Mouse (Mus musculus) lung, adult 2 months (tissue): ENCODE measurements at regions not wholly inside any gene's neighbourhood (a gene's known extent, or its start where the extent isn't known, plus 50 kb on each side); places are given as distances from the start of the nearest gene placed in this dataset.

Experiments used
- DNase-seq: peaks from one replicate; pipeline ENCODE4 v3.0.0; 2022
- H3K4me1 ChIP-seq: fragments of 200-500 bp; 2 replicates; pipeline ENCODE4 v1.6.1; 2011; ENCODE audit warnings: low read length; ENCODE audit not compliant: control insufficient read depth, insufficient read depth
- H3K4me3 ChIP-seq: fragments of 200-500 bp; replicated peaks from 2 replicates; pipeline ENCODE3; 2011; ENCODE audit warnings: low read depth, mild to moderate bottlenecking, control low read depth, low read length; ENCODE audit errors: extremely low read depth
- CTCF ChIP-seq: fragments of 200-500 bp; IDR thresholded peaks from 2 replicates; pipeline ENCODE4 v1.5.1; 2011; ENCODE audit warnings: mild to moderate bottlenecking, low read length, control low read depth; ENCODE audit not compliant: insufficient read depth
- POLR2A ChIP-seq: fragments of 200-500 bp; IDR thresholded peaks from 2 replicates; pipeline ENCODE4 v1.6.1; 2011; ENCODE audit warnings: low read depth, mild to moderate bottlenecking, control low read depth, low read length, borderline replicate concordance; ENCODE audit errors: extremely low read depth
- WGBS: fragments of 180-500 bp; shearing (Covaris S2); methylation state at CpG from one replicate; pipeline ENCODE4 v1.1.7; 2018; 5-methylcytosine and 5-hydroxymethylcytosine counted together

GRCm38 (mm10) chr9:30315172-30315644 is 111.7 kb upstream of the Snx19 start:
- Histone ChIP-seq H3K4me3 (no peak overlapping the region), H3K4me1 (no peaks in the 10 kb centered on the region)
- DNase-seq: no peak
- TF ChIP-seq POLR2A: no peak
- 0 out of 2 replicates have a peak, but pooled peaks have one; percentile 7 for TF ChIP-seq CTCF
- WGBS: 31% methylated on average over 6 of the region's 6 CpGs

- TF ChIP-seq POLR2A: no peak
- no peak for TF ChIP-seq CTCF
- 80% methylated on average over 2 of the region's 2 CpGs for WGBS
- Histone ChIP-seq H3K4me3 (no peak overlapping the region), H3K4me1 (no peaks in the 10 kb centered on the region)
- DNase-seq: no peak
Observed at GRCm38 (mm10) chr9:30344866-30345265, 82.0 kb upstream of the Snx19 start.

- DNase-seq: no peak
- H3K4me1 ChIP-seq: no peaks in the 10 kb centered on the region
- WGBS: 71% methylated on average over 4 of the region's 4 CpGs
- H3K4me3 ChIP-seq: no peak overlapping the region
- TF ChIP-seq CTCF (no peak), POLR2A (no peak)
Observed at GRCm38 (mm10) chr9:30353965-30354364, 72.9 kb upstream of the Snx19 start.

DNA sequence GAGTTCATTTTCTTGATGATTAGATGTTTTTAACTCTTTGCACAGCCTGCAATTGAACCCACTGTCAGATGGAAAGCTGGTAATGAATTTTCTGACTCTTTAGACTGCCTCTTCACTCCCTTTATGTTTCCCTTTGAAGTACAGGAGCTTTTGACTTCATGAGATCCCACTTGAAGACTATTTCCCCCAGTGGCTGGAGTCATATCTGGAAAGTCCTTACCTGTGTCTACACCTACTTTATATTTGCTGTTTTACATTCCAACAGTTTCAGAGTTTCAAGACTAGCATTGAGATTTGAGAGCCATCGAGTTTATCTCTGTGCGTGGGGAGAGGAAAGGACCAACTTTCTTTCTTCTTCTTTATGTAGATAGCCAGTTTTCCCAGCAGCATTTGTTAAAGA is 71.3 kb upstream of the Snx19 start:
- no peak overlapping the region for H3K4me3 ChIP-seq
- WGBS: 66% methylated on average over 2 of the region's 2 CpGs
- H3K4me1 ChIP-seq: no peaks in the 10 kb centered on the region
- TF ChIP-seq POLR2A (no peak), CTCF (no peak)
- no peak for DNase-seq

- DNase-seq: no peak
- Histone ChIP-seq H3K4me3 (no peak overlapping the region), H3K4me1 (no peaks in the 10 kb centered on the region)
- WGBS: 56% methylated on average over 11 of the region's 11 CpGs
- TF ChIP-seq CTCF (no peak), POLR2A (no peak)
Observed at GRCm38 (mm10) chr9:30369554-30370440, 57.1 kb upstream of the Snx19 start.

DNA sequence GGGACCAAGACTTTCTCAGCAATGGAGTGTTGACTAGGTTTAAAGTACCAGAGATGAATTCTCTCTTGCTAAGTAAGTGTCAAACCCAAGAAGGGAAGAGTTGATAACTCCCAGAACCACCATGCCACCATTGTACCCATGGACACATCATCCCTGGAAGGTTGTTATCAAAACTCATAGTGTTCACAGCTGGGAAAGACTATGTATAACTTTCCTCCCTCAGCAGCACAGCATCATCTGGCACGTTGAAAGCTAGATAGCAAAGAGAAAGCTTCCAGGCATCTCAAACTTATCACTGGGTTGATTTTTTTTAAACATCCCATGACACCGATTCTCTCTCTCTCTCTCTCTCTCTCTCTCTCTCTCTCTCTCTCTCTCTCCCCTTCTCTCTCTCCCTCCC is 56.1 kb upstream of the Snx19 start:
- no peaks in the 10 kb centered on the region for H3K4me1 ChIP-seq
- 43% methylated on average over 2 of the region's 2 CpGs for WGBS
- TF ChIP-seq POLR2A: no peak
- no peak for TF ChIP-seq CTCF
- no peak overlapping the region for H3K4me3 ChIP-seq
- no peak for DNase-seq

DNA sequence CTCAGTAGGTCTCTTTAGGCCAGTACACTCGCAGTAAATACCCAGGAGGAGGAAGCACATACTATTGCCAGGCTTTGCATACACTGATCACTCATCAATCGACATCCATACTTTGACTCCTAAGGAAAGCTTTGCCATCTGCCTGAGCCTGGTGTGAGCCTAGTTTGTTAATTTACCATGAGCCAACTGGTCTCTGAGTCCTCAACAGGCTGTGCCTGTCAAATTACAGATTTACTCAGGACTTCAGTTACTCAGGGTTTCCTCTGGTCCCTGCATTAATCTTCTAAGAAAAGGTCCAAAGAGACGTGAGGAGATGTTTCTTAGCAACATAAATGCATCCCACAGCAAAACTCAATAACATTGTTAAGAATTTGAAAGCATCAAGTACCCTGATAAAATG is 50.0 kb upstream of the Snx19 start:
- 63% methylated on average over 3 of the region's 3 CpGs for WGBS
- H3K4me1 ChIP-seq: no peaks in the 10 kb centered on the region
- TF ChIP-seq CTCF (no peak), POLR2A (no peak)
- no peak for DNase-seq
- H3K4me3 ChIP-seq: no peak overlapping the region
